Mouse (Mus musculus) monocyte, adult 2 months (primary cell): ENCODE measurements around the gene Prmt3.

Experiments
- DNase-seq, 2 experiments: peaks; one replicate each; pipeline ENCODE4 v3.0.0; 2022; ENCODE audit warnings: low spot score in 2 of 2, low read depth in 1 of 2

Gene Prmt3

GRCm38 (mm10) chr7:49794304-49794703, 16.2 kb downstream of the Prmt3 start:
- DNase-seq: no peak

DNA sequence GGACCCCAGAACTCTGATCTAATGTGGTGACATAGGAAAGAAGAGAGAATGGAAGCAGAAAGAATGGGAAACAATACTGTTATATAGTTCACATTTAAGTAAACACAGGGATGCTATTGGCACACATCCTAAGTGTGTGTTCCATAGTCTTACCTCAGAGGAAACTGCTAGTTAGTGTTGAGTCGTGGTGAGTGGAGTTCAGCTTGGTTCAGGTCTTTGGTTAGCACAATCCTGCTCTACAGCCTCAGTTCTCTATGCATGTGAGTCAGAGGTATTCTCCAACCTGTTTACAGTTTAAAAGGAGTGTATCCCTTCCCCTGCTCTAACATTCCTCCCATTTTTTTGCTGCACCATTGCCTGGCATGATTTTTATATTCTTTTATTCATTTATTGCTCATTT, 19.0 kb downstream of the Prmt3 start:
- DNase-seq: no peak

- DNase-seq: no peak
Measured at GRCm38 (mm10) chr7:49803511-49803910, 25.4 kb downstream of the Prmt3 start.

DNA sequence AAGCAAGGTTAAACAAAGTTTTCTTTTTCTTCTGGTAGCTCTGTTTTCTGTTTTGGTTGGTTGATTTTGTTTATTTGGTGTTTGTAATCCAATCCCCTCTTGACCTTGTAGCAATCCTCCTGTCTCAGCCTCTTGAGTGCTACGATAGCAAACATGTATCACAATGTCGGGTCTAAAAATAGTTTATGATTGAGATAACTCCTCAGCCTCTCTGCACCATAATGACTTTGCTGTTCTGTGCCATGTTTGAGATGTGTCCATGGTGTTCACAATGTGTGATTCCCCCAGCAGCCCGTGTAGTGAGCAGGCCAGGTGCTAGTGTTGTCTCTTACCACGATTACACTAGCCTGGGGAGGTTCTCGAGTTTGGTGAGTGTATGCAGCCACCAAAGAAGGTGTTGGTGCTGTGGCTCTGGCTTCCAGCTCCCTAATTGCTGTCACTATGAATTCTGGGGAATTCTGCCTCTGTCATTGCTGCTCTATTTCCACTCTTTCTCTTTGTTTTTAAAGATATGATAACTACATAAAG, 26.6 kb downstream of the Prmt3 start:
- DNase-seq: no peak

GRCm38 (mm10) chr7:49805618-49806017, 27.5 kb downstream of the Prmt3 start:
- DNase-seq: no peak

DNA sequence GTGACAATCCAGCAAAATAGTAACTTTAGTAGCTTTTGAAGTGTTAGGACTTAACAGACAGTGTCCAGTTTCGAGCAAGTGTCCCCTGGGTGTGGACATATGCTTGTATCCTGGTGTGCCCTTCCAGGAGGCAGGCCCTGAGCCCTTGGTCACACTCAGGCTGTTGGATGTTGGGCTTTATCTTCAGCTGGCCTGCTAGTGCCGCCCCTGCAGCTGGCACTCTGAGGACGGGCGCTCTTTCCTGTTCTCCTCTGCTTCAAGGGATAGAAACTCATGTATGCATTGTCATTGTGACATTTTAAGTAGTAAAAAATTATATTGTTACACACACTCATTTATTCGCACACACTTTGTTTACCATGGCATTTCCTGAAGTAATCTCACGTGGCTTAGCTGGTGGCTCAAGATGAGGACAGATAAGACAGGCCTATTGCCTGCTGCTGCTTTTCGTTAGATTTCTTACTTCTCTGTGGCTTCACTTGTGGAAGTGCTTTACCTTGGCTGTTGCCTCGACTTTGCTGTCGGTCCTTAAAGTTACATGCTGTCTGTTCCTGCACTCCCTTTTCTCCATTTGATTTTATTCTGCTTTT, 29.0 kb downstream of the Prmt3 start:
- DNase-seq: no peak

- no peak for DNase-seq
Measured at GRCm38 (mm10) chr7:49807846-49808622, 29.9 kb downstream of the Prmt3 start.

- no peak for DNase-seq
Measured at GRCm38 (mm10) chr7:49809100-49809499, 31.0 kb downstream of the Prmt3 start.

DNA sequence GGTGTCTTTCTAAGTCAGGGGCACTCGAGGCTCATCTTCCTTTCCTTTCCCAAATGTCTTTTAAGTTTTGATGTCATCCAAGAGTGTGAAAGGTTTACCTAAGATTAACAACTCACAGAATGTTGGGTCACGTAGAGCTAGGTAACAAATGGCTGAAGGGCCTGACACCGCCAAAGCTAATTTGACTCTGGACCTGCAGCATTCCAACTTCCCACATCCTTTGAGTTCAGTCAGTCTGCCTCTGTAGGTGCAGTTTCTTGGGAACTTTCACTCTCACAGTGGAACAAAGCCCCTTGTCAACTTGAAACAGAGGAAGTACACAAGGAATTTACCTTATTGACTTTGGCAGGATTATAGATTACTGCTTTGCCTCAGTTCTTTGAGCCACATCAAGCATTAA, 31.4 kb downstream of the Prmt3 start:
- no peak for DNase-seq

GRCm38 (mm10) chr7:49811346-49811745, 33.2 kb downstream of the Prmt3 start:
- DNase-seq: no peak

- no peak for DNase-seq
Measured at GRCm38 (mm10) chr7:49819393-49819792, 41.2 kb downstream of the Prmt3 start.

GRCm38 (mm10) chr7:49821370-49821769, 43.2 kb downstream of the Prmt3 start:
- no peak for DNase-seq

GRCm38 (mm10) chr7:49822028-49822427, 43.9 kb downstream of the Prmt3 start:
- no peak for DNase-seq

- no peak for DNase-seq
Measured at GRCm38 (mm10) chr7:49823595-49823994, 45.4 kb downstream of the Prmt3 start.

GRCm38 (mm10) chr7:49824043-49824442, 45.9 kb downstream of the Prmt3 start:
- DNase-seq: no peak

- no peak for DNase-seq
Measured at GRCm38 (mm10) chr7:49824581-49824980, 46.4 kb downstream of the Prmt3 start.

DNA sequence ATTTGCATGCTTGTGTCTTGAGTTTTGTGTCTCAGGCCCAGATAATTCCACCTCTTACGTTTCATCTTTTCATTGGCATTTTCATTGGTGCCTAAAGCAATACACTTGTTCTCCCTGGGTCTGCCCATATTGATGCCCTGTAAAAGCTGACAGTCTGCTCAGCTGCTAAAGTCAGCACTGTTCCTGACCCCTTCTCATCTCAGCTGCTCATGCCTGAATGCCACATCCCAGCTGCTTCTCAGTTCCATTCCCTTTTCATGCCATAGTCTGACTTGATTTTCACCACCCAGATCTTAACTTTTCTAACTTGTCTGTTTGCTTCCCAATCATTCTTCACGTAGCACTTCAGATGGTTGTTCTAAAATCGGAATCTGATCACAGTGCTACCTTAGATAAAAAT, 47.3 kb downstream of the Prmt3 start:
- DNase-seq: no peak

- DNase-seq: no peak
Measured at GRCm38 (mm10) chr7:49827920-49828319, 49.8 kb downstream of the Prmt3 start.

DNA sequence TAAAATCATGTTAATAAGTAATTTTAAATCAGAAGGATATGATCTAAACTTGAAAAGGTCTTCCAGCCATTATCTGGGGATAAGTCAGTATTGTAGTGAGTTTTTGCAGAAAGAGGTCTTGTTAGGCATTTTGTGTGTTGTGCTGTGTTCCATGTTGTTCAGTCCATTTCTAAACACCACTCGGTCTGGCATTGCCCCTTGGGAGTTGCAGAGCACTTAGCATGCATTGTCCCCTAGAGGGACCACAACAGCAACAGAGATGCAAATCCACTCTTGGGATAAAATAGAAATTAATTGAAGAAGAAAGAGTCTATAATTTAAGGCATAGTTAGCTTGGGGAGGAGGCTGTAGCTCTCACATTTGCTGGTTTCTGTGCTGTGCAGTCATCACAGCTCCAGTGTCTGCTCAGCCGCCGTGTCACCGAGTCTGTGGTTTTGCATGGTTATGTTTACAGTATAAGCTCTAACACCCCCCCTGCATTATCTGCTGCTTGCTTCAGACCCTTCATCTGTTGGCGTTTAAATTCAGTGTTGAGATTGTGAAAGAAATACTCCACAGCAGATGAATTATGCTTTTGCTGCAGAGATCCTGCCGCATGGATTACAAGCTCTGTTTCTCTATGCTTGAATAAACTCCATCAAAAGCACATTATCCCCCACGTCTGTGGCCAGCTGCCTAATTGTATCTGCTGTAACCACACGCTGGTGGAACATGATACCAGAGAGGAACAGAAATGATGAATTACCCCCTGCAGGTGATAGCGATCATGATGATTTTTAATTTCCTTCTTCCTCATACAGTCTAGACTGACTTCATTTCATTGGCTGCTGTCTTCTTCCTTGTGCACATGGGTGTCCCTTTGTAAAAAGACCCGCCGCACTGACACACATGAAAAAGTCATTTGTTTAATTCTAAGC, 64.5 kb downstream of the Prmt3 start:
- no peak for DNase-seq

DNA sequence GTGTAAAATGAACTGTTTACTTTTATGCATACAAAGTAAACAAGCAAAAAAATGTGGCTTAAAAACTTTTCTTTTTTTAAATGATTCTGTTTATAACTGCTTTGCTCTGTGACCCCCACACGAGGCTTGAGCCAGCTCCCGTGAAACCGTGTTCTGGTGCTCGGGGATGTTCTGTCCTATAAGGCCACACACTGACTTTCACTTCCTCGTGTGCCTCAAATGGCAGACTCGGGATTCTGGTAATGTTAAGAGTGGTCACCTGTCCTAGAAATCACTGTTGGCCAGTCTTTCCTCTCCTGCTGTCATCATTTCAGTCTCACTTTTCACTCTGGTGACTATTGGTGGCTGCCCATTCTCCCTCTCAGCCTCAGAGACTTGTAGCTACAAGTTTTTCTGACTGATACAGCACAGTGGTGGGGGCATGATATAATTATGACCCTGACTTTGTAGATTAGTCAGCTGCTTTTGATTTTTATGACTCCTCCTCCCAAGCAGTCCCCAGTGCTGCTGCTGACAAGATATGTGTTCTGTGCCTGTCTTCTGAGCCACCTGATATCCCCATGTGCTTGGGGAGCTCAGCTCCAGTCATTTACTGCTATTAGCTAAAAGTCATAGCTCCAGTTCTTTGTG, 65.3 kb downstream of the Prmt3 start:
- DNase-seq: no peak

GRCm38 (mm10) chr7:49847939-49848338, 69.8 kb downstream of the Prmt3 start:
- DNase-seq: no peak
